Mouse (Mus musculus) testis, postnatal 10 days (tissue): ENCODE data around the gene Olfr1044.
"Not testable (repeated sequence)": the region's sequence is repeated elsewhere in the genome, so short reads cannot be mapped to it uniquely, and the experiment has no call there.

Source experiments
- DNase-seq: peaks from one replicate; pipeline ENCODE4 v3.0.0; 2021; ENCODE audit warnings: low spot score

Olfr1044 gene

GRCm38 (mm10) chr2:86177720-86178119, at the start of gene Olfr1044:
Olfr1044 (minus strand) TSS chr2:86177820.
- no peak for DNase-seq

GRCm38 (mm10) chr2:86219214-86219613, 41.6 kb upstream of the Olfr1044 start, which contains the start of gene Olfr1046:
Olfr1046 (minus strand) TSS chr2:86219314.
- DNase-seq: no peak

GRCm38 (mm10) chr2:86202909-86203308, 25.3 kb upstream of the Olfr1044 start, which contains the start of gene Olfr1045:
Olfr1045 (minus strand) TSS chr2:86203009.
- DNase-seq: no peak

GRCm38 (mm10) chr2:86195863-86196262, 18.2 kb upstream of the Olfr1044 start:
- no peak for DNase-seq

DNA sequence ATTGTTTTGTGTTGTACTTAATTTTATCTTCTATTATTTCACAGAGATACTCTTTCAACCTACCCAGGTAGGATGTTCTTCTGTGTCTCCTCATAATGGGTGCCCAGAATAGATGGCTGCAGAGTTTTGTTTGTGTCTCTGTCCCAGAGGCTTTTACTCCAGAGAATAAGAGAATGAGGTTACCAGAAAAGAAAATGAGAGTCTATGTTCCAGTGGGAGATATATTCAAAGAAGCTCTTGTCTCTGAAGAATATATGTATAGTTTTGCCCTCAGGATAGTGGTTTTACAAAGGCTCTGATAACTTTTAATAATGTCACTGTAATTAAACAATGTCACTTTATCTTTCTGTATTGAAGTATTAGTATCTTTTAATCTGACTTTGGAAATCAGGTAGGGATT, 8.0 kb upstream of the Olfr1044 start, which contains the start of gene Olfr52:
Gene Olfr52 (minus strand): TSS at position 101 of the 400 bp plus-strand sequence.
- DNase-seq: no peak

DNA sequence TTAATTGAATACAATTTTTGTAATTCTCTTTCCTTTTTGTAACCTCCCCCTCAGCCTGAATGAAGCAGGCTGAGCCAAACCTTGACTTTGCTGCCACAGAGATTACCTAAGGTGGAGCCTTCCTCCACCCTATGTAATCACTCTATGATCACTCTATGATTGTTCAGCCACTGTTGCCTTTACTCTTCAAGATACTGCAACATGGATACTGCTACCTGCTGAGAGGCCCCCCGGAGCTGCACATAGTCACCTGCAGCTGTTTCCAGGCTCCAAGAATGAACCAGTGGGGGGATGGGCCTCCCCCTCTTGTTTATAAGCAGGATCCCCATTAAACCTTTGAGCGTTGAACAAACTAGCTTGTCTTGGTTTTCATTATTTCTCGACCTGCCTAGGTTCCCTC, 2.3 kb upstream of the Olfr1044 start:
- DNase-seq: no peak

- DNase-seq: not testable (repeated sequence)
Observed at GRCm38 (mm10) chr2:86175422-86175821, 2.2 kb downstream of the Olfr1044 start.

DNA sequence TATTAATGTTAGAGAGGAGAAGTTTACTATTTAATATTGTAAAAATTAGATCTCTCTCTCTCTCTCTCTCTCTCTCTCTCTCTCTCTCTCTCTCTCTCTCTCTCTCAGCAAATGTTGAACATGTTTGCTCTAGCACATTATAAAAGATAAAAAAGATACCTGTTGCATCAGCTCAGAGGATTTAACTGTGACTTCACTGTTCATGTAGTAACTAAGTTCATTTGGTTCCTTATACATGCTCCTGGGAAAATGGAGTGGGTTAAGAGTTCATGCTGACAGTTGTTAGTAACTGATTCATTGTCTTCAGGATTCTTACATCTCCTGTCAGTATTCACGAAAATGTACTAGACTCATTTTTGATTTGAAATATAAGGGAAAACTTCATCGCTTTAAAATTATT, 10.2 kb downstream of the Olfr1044 start, which contains the start of gene Olfr1043:
Gene Olfr1043 (minus strand): TSS at position 101 of the 400 bp plus-strand sequence.
- no peak for DNase-seq

DNA sequence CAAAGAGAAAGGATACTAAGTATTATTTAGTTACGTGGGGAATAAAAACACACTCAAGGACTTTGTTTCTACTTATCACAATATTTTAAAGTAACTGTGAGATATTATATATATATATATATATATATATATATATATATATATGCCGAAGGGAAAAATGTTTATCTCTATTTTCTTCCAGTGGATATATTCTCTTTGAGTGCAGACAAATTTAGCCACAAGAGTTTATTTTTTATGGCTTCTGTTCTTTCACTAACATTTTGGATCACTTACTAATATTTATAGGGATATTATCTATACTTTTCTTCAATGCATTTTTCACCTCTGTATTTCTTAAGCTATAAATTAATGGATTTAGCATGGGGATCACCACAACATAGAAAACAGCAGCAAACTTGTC, 15.9 kb downstream of the Olfr1044 start, which contains the start of gene Olfr1042:
Gene Olfr1042 (minus strand): TSS at position 101 of the 400 bp plus-strand sequence.
- no peak for DNase-seq

GRCm38 (mm10) chr2:86146632-86147031, 31.0 kb downstream of the Olfr1044 start, which contains the start of gene Olfr1040:
Olfr1040 (minus strand) TSS chr2:86146732.
- no peak for DNase-seq

- no peak for DNase-seq
Observed at GRCm38 (mm10) chr2:86135828-86136227, 41.8 kb downstream of the Olfr1044 start, which contains the start of gene Olfr1039. Olfr1039 (minus strand) TSS chr2:86135928.
